ENCODE assay signal across 24 mouse cellular contexts in genomic region chr6:56888561-56888960, GRCm38 (mm10). TPM values are rescaled to one million over a fixed set of nuclear protein-coding genes. Genes with fewer than 3 reads are reported as not detected.
DNase-seq lines count a peak whose midpoint lies in the region; ATAC-seq and TF ChIP-seq lines count a peak whose summit lies in the region.
"Had no signal": no experiment of that assay in that cellular context is flagged by ENCODE, and none has a peak within 500 bp of the region (broad histone marks: within the 10 kb centered on the region; RNA-seq: fewer than 3 reads in every experiment).

No protein-coding gene starts in this region.

- no peak for ATAC-seq in liver, embryonic 11.5 days (replicated peaks; ENCODE audit: low FRiP score)
- ATAC-seq: CD4-positive, CD25-positive, alpha-beta regulatory T cell, adult 4 months; forebrain, postnatal 0 days; Patski had no signal

- no peaks in the 10 kb centered on the region for H3K27me3 ChIP-seq in liver, adult 2 months (ENCODE audit: control insufficient read depth, insufficient read depth, low read length)
- no peaks in the 10 kb centered on the region for H3K27me3 ChIP-seq in liver, embryonic 11.5 days (replicated peaks; ENCODE audit: control insufficient read depth, insufficient read depth, low read length)
- H3K27me3 ChIP-seq: embryonic facial prominence, embryonic 15.5 days; hindbrain, embryonic 12.5 days; limb, embryonic 13.5 days; liver, embryonic 15.5 days; neural tube, embryonic 12.5 days; Patski had no signal

- peaks cover 41% of the 10 kb centered on the region for H3K36me3 ChIP-seq in liver, adult 2 months (ENCODE audit: control insufficient read depth, insufficient read depth, low read length)
- peaks cover 36% of the 10 kb centered on the region for H3K36me3 ChIP-seq in liver, embryonic 11.5 days (ENCODE audit: control insufficient read depth, insufficient read depth, low read length)

- TF ChIP-seq CTCF in liver, adult 2 months (IDR thresholded peaks at IDR 0.05; ENCODE audit: low read depth, low read length), result no peak

- H3K27ac ChIP-seq in liver, adult 2 months (replicated peaks; ENCODE audit: insufficient read depth, low read depth, low read length), result no peak overlapping the region
- H3K27ac ChIP-seq in liver, embryonic 11.5 days (ENCODE audit: low read depth, low read length), result no peak overlapping the region
- H3K27ac ChIP-seq: embryonic facial prominence, embryonic 15.5 days; hindbrain, embryonic 12.5 days; kidney, postnatal 0 days; limb, embryonic 13.5 days; liver, embryonic 15.5 days; macrophage; midbrain, embryonic 10.5 days; neural tube, embryonic 12.5 days had no signal

- no peaks in the 10 kb centered on the region for H3K9me3 ChIP-seq in liver, embryonic 11.5 days (ENCODE audit: control insufficient read depth, low read length)
- H3K9me3 ChIP-seq: embryonic facial prominence, embryonic 15.5 days; hindbrain, embryonic 12.5 days; limb, embryonic 13.5 days; liver, embryonic 15.5 days; midbrain, embryonic 10.5 days; neural tube, embryonic 12.5 days had no signal

- WGBS in liver, adult 2 months, result 74% methylated on average over 6 of the region's 6 CpGs
- WGBS in liver, embryonic 11.5 days, result 95% methylated on average over 6 of the region's 6 CpGs

- H3K79me2 ChIP-seq in liver, adult 2 months (ENCODE audit: control insufficient read depth, insufficient read depth, low read length), result no peaks in the 10 kb centered on the region

- H3K4me1 ChIP-seq in liver, adult 2 months (ENCODE audit: control insufficient read depth, insufficient read depth, low read length), result no peaks in the 10 kb centered on the region
- no peaks in the 10 kb centered on the region for H3K4me1 ChIP-seq in liver, embryonic 11.5 days (replicated peaks; ENCODE audit: control insufficient read depth, insufficient read depth, low read length)
- H3K4me1 ChIP-seq: embryonic facial prominence, embryonic 15.5 days; hindbrain, embryonic 12.5 days; limb, embryonic 13.5 days; liver, embryonic 15.5 days; midbrain, embryonic 10.5 days; neural tube, embryonic 12.5 days had no signal

- peak; percentile 59 for DNase-seq in adrenal gland, adult 2 months
- no peak for DNase-seq in adrenal gland, postnatal 4 days (ENCODE audit: low spot score in 2 of 2)
- DNase-seq in gastrocnemius, adult 18-20 months (ENCODE audit: low spot score), result peak; percentile 72
- DNase-seq in gastrocnemius, postnatal 4 days (ENCODE audit: low spot score in 2 of 2), result no peak
- DNase-seq in liver, adult 2 months (ENCODE audit: extremely low read depth, low read depth, low spot score), result peak; percentile 37
- no peak for DNase-seq in liver, embryonic 11.5 days (ENCODE audit: low spot score)
- no peak for DNase-seq in ovary, postnatal 36 days (ENCODE audit: low spot score)
- DNase-seq: cerebellum, postnatal 10 days; forebrain, postnatal 0 days; kidney, adult 18-20 months; layer of hippocampus, postnatal 36 days; right cerebral cortex, adult 18-20 months; thymus, postnatal 14 days had no signal

- no peak overlapping the region for H3K4me3 ChIP-seq in liver, adult 2 months (ENCODE audit: insufficient read depth, low read depth, low read length)
- H3K4me3 ChIP-seq in liver, embryonic 11.5 days (ENCODE audit: low read depth, low read length), result no peak overlapping the region
- H3K4me3 ChIP-seq: embryonic facial prominence, embryonic 15.5 days; hindbrain, embryonic 12.5 days; limb, embryonic 13.5 days; liver, embryonic 15.5 days; midbrain, embryonic 10.5 days; neural tube, embryonic 12.5 days had no signal

- no peak overlapping the region for H3K9ac ChIP-seq in liver, adult 2 months (ENCODE audit: low read depth, low read length)
- H3K9ac ChIP-seq in liver, embryonic 11.5 days (ENCODE audit: low read depth, low read length), result no peak overlapping the region
- H3K9ac ChIP-seq: embryonic facial prominence, embryonic 15.5 days; forebrain, postnatal 0 days; hindbrain, embryonic 12.5 days; limb, embryonic 13.5 days; liver, embryonic 15.5 days; neural tube, embryonic 12.5 days had no signal

- H3K4me2 ChIP-seq in liver, embryonic 11.5 days, result no peak overlapping the region
- H3K4me2 ChIP-seq: embryonic facial prominence, embryonic 15.5 days; hindbrain, embryonic 12.5 days; limb, embryonic 13.5 days; liver, embryonic 15.5 days; neural tube, embryonic 12.5 days had no signal

- no peak for TF ChIP-seq POLR2A in liver, adult 2 months (IDR thresholded peaks at IDR 0.05; ENCODE audit: extremely low read depth, insufficient read depth, low read length)

RNA-seq across cellular contexts. Expression of gene Nt5c3, which starts 35.2 kb away (rescaled TPM):
- total RNA-seq in adrenal gland, adult 2 months (2021), result 10 to 100 TPM; 17.8 to 25.3 TPM
- 5.6 and 15.5 TPM in 2 replicates for polyA plus RNA-seq in adrenal gland, adult 2 months (2012; rRNA removed)
- 10 to 100 TPM; 36.2 to 41.8 TPM for total RNA-seq in adrenal gland, postnatal 4 days (2021)
- 10 to 100 TPM; 41.4 to 49.5 TPM for total RNA-seq in gastrocnemius, adult 18-20 months (2021)
- 10 to 100 TPM; 44.7 to 58.6 TPM for total RNA-seq in gastrocnemius, postnatal 4 days (2021)
- total RNA-seq in liver, adult 2 months (2014; rRNA removed), result 40.3 and 42.9 TPM in 2 replicates
- 6.2 and 12.6 TPM in 2 replicates for polyA plus RNA-seq in liver, adult 2 months (2012; rRNA removed)
- polyA plus RNA-seq in liver, embryonic 11.5 days (2014; fragmentation: Nextera tagmentation; extraction: Ambion mirVana), result 164 and 171 TPM in 2 replicates

RNA-seq across cellular contexts. Expression of gene Vmn1r4, which starts 35.3 kb away (rescaled TPM):
- under 1 TPM; 0.31 to 0.40 TPM for total RNA-seq in adrenal gland, adult 2 months (2021)
- polyA plus RNA-seq in adrenal gland, adult 2 months (2012; rRNA removed), result 0.04 and 0.07 TPM in 2 replicates
- total RNA-seq in adrenal gland, postnatal 4 days (2021), result under 1 TPM; 0.54 to 0.56 TPM
- under 1 TPM; 0.09 to 0.14 TPM for total RNA-seq in gastrocnemius, adult 18-20 months (2021)
- under 1 TPM; 0.13 to 0.61 TPM for total RNA-seq in gastrocnemius, postnatal 4 days (2021)
- total RNA-seq in liver, adult 2 months (2014; rRNA removed), result 0.65 and 0.81 TPM in 2 replicates
- polyA plus RNA-seq in liver, adult 2 months (2012; rRNA removed), result 0.06 TPM in 1 of 2 replicates, not detected in the other
- polyA plus RNA-seq in liver, embryonic 11.5 days (2014; fragmentation: Nextera tagmentation; extraction: Ambion mirVana), result 0.18 and 0.57 TPM in 2 replicates
- polyA plus RNA-seq: small intestine, adult 2 months had no signal

RNA-seq across cellular contexts. Expression of gene Fkbp9, which starts 56.7 kb away (rescaled TPM):
- total RNA-seq in adrenal gland, adult 2 months (2021), result 10 to 100 TPM; 53.9 to 87.1 TPM
- 33.5 and 35.2 TPM in 2 replicates for polyA plus RNA-seq in adrenal gland, adult 2 months (2012; rRNA removed)
- total RNA-seq in adrenal gland, postnatal 4 days (2021), result 100 to 1,000 TPM; 108 to 112 TPM
- 10 to 100 TPM; 53.9 to 54.6 TPM for total RNA-seq in gastrocnemius, adult 18-20 months (2021)
- total RNA-seq in gastrocnemius, postnatal 4 days (2021), result 100 to 1,000 TPM; 186 to 188 TPM
- 32.2 and 35.7 TPM in 2 replicates for total RNA-seq in liver, adult 2 months (2014; rRNA removed)
- polyA plus RNA-seq in liver, adult 2 months (2012; rRNA removed), result 12.4 and 12.6 TPM in 2 replicates
- 56.8 and 57.5 TPM in 2 replicates for polyA plus RNA-seq in liver, embryonic 11.5 days (2014; fragmentation: Nextera tagmentation; extraction: Ambion mirVana)
- polyA plus RNA-seq: CD4-positive, CD25-positive, alpha-beta regulatory T cell, adult 4 months had no signal

Comparison
In these comparisons a context has a peak if more than half of its experiments do, and no peak if none do; other contexts are left out.
1. DNase-seq: peak in adrenal gland, adult 2 months (single experiment), gastrocnemius, adult 18-20 months (single experiment) and liver, adult 2 months (single experiment); none in adrenal gland, postnatal 4 days (0 of 2), gastrocnemius, postnatal 4 days (0 of 2), liver, embryonic 11.5 days (single experiment) and ovary, postnatal 36 days (single experiment).